Comparison of ENCODE assay signal across 9 mouse cellular contexts in genomic region chr5:41761509-41762140, GRCm38 (mm10). TPM values are rescaled to one million over a fixed set of nuclear protein-coding genes. Genes with fewer than 3 reads are reported as not detected.
DNase-seq lines count a peak whose midpoint lies in the region; ATAC-seq and TF ChIP-seq lines count a peak whose summit lies in the region.
"Had no signal": no experiment of that assay in that cellular context is flagged by ENCODE, and none has a peak within 500 bp of the region (broad histone marks: within the 10 kb centered on the region; RNA-seq: fewer than 3 reads in every experiment).

No protein-coding gene starts in this region.

- TF ChIP-seq POLR2A in spleen, adult 2 months (IDR thresholded peaks at IDR 0.05; ENCODE audit: low read depth, low read length) = no peak

- ATAC-seq in limb, embryonic 15.5 days (ENCODE audit: insufficient number of reproducible peaks, low FRiP score, low TSS enrichment, low read depth) = no peak

- peak overlapping the region; percentile 25; the same call in 1 of the 2 replicates for H3K27ac ChIP-seq in spleen, adult 2 months (ENCODE audit: insufficient read depth, low read length)
- no peak overlapping the region for H3K27ac ChIP-seq in limb, embryonic 15.5 days

- H3K27me3 ChIP-seq in spleen, adult 2 months (ENCODE audit: control insufficient read depth, insufficient read depth, low read length) = peaks cover 27% of the 10 kb centered on the region
- peaks cover 85% of the 10 kb centered on the region for H3K27me3 ChIP-seq in limb, embryonic 15.5 days

- WGBS in spleen, adult 2 months = 2% methylated on average over 56 of the region's 56 CpGs
- WGBS in limb, embryonic 15.5 days = 2% methylated on average over 56 of the region's 56 CpGs

- H3K9me3 ChIP-seq in limb, embryonic 15.5 days = no peaks in the 10 kb centered on the region

- no peak overlapping the region for H3K9ac ChIP-seq in limb, embryonic 15.5 days

- H3K36me3 ChIP-seq in spleen, adult 2 months (ENCODE audit: control insufficient read depth, insufficient read depth, low read length) = no peaks in the 10 kb centered on the region
- H3K36me3 ChIP-seq in limb, embryonic 15.5 days = no peaks in the 10 kb centered on the region

- peak; percentile 31 for DNase-seq in embryo, embryonic 10.5 days (ENCODE audit: low spot score)
- no peak for DNase-seq in embryo, embryonic 10 days (ENCODE audit: low spot score)
- no peak for DNase-seq in spleen, adult 2 months (ENCODE audit: low read depth in 1 of 2, low spot score in 2 of 2)
- no peak for DNase-seq in spleen, postnatal 10 days (ENCODE audit: low spot score in 2 of 2)
- no peak for DNase-seq in right cerebral cortex, postnatal 4 days
- no peak for DNase-seq in adipocyte (ENCODE audit: low spot score)
- DNase-seq in cerebellum, adult 9-10 months = no peak
- DNase-seq: retina, postnatal 1 day had no signal

- TF ChIP-seq CTCF in spleen, adult 2 months (IDR thresholded peaks at IDR 0.05; ENCODE audit: extremely low read depth, insufficient read depth, insufficient read length, insufficient replicate concordance) = no peak

- peak overlapping the region; percentile 78 for H3K4me2 ChIP-seq in limb, embryonic 15.5 days

- H3K4me3 ChIP-seq in spleen, adult 2 months (ENCODE audit: extremely low read depth, insufficient read depth, insufficient read length) = peak overlapping the region; percentile 31; the same call in 1 of the 2 replicates
- peak overlapping the region; percentile 51 for H3K4me3 ChIP-seq in limb, embryonic 15.5 days

- H3K4me1 ChIP-seq in spleen, adult 2 months (ENCODE audit: control insufficient read depth, insufficient read depth, insufficient read length) = peaks cover 7% of the 10 kb centered on the region
- peaks cover 33% of the 10 kb centered on the region for H3K4me1 ChIP-seq in limb, embryonic 15.5 days

RNA-seq across cellular contexts. Expression of gene Nkx3-2, which starts 2.7 kb away (rescaled TPM):
- 4.6 and 5.2 TPM in 2 replicates for polyA plus RNA-seq in spleen, adult 2 months (2012; rRNA removed)
- 3.6 and 4.3 TPM in 2 replicates for polyA plus RNA-seq in limb, embryonic 15.5 days (2015; fragmentation: Nextera tagmentation; extraction: Ambion mirVana)

RNA-seq across cellular contexts. Expression of gene Rab28, which starts 53.7 kb away (rescaled TPM):
- 13.9 and 20.4 TPM in 2 replicates for polyA plus RNA-seq in spleen, adult 2 months (2012; rRNA removed)
- 75.3 and 77.6 TPM in 2 replicates for polyA plus RNA-seq in limb, embryonic 15.5 days (2015; fragmentation: Nextera tagmentation; extraction: Ambion mirVana)
